In genomic region chr1:52951146-52951868, GRCm38 (mm10) we compare ENCODE assay signal across 10 mouse cellular contexts.
DNase-seq lines count a peak whose midpoint lies in the region; ATAC-seq and TF ChIP-seq lines count a peak whose summit lies in the region.
"Had no signal": no experiment of that assay in that cellular context is flagged by ENCODE, and none has a peak within 500 bp of the region (broad histone marks: within the 10 kb centered on the region; RNA-seq: fewer than 3 reads in every experiment).

No protein-coding gene starts in this region.

- no peak for TF ChIP-seq POLR2A in myocyte (IDR thresholded peaks at IDR 0.05; ENCODE audit: insufficient read length, low read depth)

- H3K9me3 ChIP-seq in kidney, embryonic 15.5 days (replicated peaks) = no peaks in the 10 kb centered on the region
- no peaks in the 10 kb centered on the region for H3K9me3 ChIP-seq in embryonic facial prominence, embryonic 14.5 days (ENCODE audit: control insufficient read depth, low read length)
- H3K9me3 ChIP-seq: forebrain, embryonic 12.5 days; limb, embryonic 15.5 days had no signal

- peaks cover 22% of the 10 kb centered on the region for H3K4me1 ChIP-seq in kidney, embryonic 15.5 days
- peaks cover 7% of the 10 kb centered on the region; the same call in 1 of the 2 replicates for H3K4me1 ChIP-seq in embryonic facial prominence, embryonic 14.5 days (ENCODE audit: control insufficient read depth, insufficient read depth, low read length)

- no peak for ATAC-seq in kidney, embryonic 15.5 days (replicated peaks; ENCODE audit: low FRiP score)
- no peak for ATAC-seq in embryonic facial prominence, embryonic 14.5 days (ENCODE audit: low read depth)

- WGBS in kidney, embryonic 15.5 days = 45% methylated on average over 5 of the region's 5 CpGs
- 32% methylated on average over 5 of the region's 5 CpGs for WGBS in embryonic facial prominence, embryonic 14.5 days

- H3K27ac ChIP-seq in kidney, embryonic 15.5 days = peak overlapping the region; percentile 33; the same call in 1 of the 2 replicates
- H3K27ac ChIP-seq in embryonic facial prominence, embryonic 14.5 days (replicated peaks; ENCODE audit: low read depth, low read length) = no peak overlapping the region
- H3K27ac ChIP-seq: forebrain, embryonic 12.5 days; limb, embryonic 15.5 days had no signal

- DNase-seq in kidney, adult 8-10 months = no peak
- DNase-seq in ZHBTc4 (ENCODE audit: low read depth, low spot score) = peak; percentile 48
- DNase-seq in embryonic facial prominence, embryonic 14.5 days (ENCODE audit: low spot score) = peak; percentile 24
- no peak for DNase-seq in layer of hippocampus, adult 8-10 months (ENCODE audit: low spot score in 2 of 2)
- DNase-seq in lung, postnatal 4 days = no peak
- no peak for DNase-seq in left cerebral cortex, postnatal 10 days (ENCODE audit: extremely low spot score in 1 of 2, low spot score in 2 of 2)

- no peak overlapping the region for H3K4me3 ChIP-seq in kidney, embryonic 15.5 days (replicated peaks)
- no peak overlapping the region for H3K4me3 ChIP-seq in embryonic facial prominence, embryonic 14.5 days (ENCODE audit: low read depth, low read length)
- no peak overlapping the region for H3K4me3 ChIP-seq in myocyte

- H3ac ChIP-seq in myocyte (ENCODE audit: control insufficient read depth, insufficient read length) = no peak overlapping the region

- intact Hi-C loops in left cerebral cortex, postnatal 10 days (cut with DNase I) = loop anchor here (10.0 kb wide), 1 partner anchor 83 kb away; no protein-coding TSS in a partner anchor

- no peak overlapping the region for H3K9ac ChIP-seq in kidney, embryonic 15.5 days
- no peak overlapping the region for H3K9ac ChIP-seq in embryonic facial prominence, embryonic 14.5 days (ENCODE audit: low read depth, low read length)
- H3K9ac ChIP-seq: forebrain, embryonic 12.5 days; limb, embryonic 15.5 days had no signal

- 0 out of 2 replicates have a peak, but pooled peaks cover 8% of the 10 kb centered on the region for H3K27me3 ChIP-seq in kidney, embryonic 15.5 days
- H3K27me3 ChIP-seq in embryonic facial prominence, embryonic 14.5 days (replicated peaks; ENCODE audit: control insufficient read depth, insufficient read depth, low read length) = no peaks in the 10 kb centered on the region
- peaks cover 14% of the 10 kb centered on the region for H3K27me3 ChIP-seq in myocyte (ENCODE audit: control insufficient read depth, insufficient read depth, insufficient read length)

- H3K36me3 ChIP-seq in kidney, embryonic 15.5 days = no peaks in the 10 kb centered on the region
- H3K36me3 ChIP-seq in embryonic facial prominence, embryonic 14.5 days (ENCODE audit: control insufficient read depth, insufficient read depth, low read length) = no peaks in the 10 kb centered on the region
- H3K36me3 ChIP-seq in myocyte (ENCODE audit: control insufficient read depth, insufficient read depth) = no peaks in the 10 kb centered on the region
- H3K36me3 ChIP-seq: forebrain, embryonic 12.5 days; limb, embryonic 15.5 days had no signal

- peak overlapping the region; percentile 26; the same call in 1 of the 2 replicates for H3K4me2 ChIP-seq in kidney, embryonic 15.5 days
- H3K4me2 ChIP-seq in embryonic facial prominence, embryonic 14.5 days (ENCODE audit: low read depth, low read length) = no peak overlapping the region
- H3K4me2 ChIP-seq in myocyte (ENCODE audit: low read depth) = peak overlapping the region; percentile 58

- H3K79me2 ChIP-seq in myocyte (ENCODE audit: control insufficient read depth, insufficient read depth) = no peaks in the 10 kb centered on the region

TF ChIP-seq in myocyte, 11 proteins besides CTCF, POLR2A, EP300 and RAD21:
- TF ChIP-seq TCF3 (IDR thresholded peaks at IDR 0.05; ENCODE audit: insufficient read length, low read depth) (no peak), E2F4 (IDR thresholded peaks at IDR 0.05; ENCODE audit: insufficient read depth) (no peak), TCF12 (IDR thresholded peaks at IDR 0.05; ENCODE audit: insufficient read depth, poor library complexity, severe bottlenecking) (no peak), SRF (IDR thresholded peaks at IDR 0.05; ENCODE audit: control insufficient read depth, insufficient read length, low read depth) (no peak), POLR2AphosphoS2 (IDR thresholded peaks at IDR 0.05; ENCODE audit: insufficient read length, low read depth) (no peak), USF1 (IDR thresholded peaks at IDR 0.05; ENCODE audit: low read depth) (no peak), MYOG (IDR thresholded peaks at IDR 0.05; ENCODE audit: control insufficient read depth in 1 of 3, insufficient read depth in 1 of 3, insufficient read length in 2 of 3, low read depth in 2 of 3) (no peak), MYOD1 (IDR thresholded peaks at IDR 0.05; ENCODE audit: control insufficient read depth in 1 of 3, insufficient read length in 2 of 3, low read depth in 2 of 3) (no peak), MAX (IDR thresholded peaks at IDR 0.05; ENCODE audit: low read depth) (no peak), CEBPB (IDR thresholded peaks at IDR 0.05; ENCODE audit: insufficient read depth, poor library complexity, severe bottlenecking) (no peak), REST (IDR thresholded peaks at IDR 0.05; ENCODE audit: insufficient read depth, insufficient read length) (no peak)

Comparison
In these comparisons a context has a peak if more than half of its experiments do, and no peak if none do; other contexts are left out.
1. DNase-seq: peak in ZHBTc4 (single experiment) and embryonic facial prominence, embryonic 14.5 days (single experiment); none in kidney, adult 8-10 months (0 of 2), layer of hippocampus, adult 8-10 months (0 of 2), lung, postnatal 4 days (0 of 2) and left cerebral cortex, postnatal 10 days (0 of 2).